Mouse (Mus musculus) right cerebral cortex, postnatal 36 days (tissue): ENCODE results near the gene Lamc2.
"Not testable (repeated sequence)": the region's sequence is repeated elsewhere in the genome, so short reads cannot be mapped to it uniquely, and the experiment has no call there.

ENCODE experiments used
- DNase-seq, 2 experiments: peaks; one replicate each; pipeline ENCODE4 v3.0.0; 2022; ENCODE audit warnings: low spot score in 2 of 2, mixed read lengths in 1 of 2

Gene Lamc2

GRCm38 (mm10) chr1:153095328-153095727 lies 90.9 kb downstream of the Lamc2 start:
- no peak for DNase-seq

DNA sequence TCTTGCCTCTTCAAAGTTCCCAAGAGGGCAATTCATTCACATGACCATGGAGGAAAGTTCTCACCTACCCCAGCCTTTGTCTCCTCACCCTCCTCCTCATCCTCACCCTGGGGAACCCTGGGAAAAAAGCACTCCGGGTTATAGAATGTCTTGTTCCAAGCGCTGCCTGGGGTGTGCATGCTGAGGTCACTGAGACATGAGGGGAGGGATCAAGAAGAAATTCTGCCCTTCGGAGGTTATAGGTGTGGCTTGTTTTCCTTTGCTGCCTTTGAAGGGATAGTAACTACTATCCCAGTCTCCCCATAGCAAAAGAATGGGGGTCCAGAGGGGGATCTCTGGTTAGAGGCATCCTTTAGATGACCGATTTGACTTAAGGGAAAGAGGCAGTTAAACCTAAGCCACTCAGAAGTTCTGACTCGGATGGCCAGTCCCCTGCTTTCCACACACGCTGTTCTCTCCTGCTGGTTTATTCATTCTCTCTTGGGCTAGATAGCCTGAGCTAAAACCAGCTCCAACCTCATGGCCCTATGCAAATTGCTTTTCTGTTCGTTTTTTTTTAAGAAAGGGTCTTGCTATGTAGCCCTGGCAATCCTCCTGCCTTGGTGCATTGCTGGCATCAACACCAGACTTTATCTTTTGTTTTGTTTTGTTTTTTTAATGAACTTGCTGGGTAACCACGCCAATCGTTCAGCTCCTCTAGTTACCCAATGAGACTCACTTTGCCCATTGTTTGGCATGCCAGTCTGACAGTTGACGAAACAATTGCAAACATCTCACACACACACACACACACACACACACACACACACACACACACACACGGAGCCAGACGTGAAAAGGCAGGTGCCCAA lies 91.8 kb downstream of the Lamc2 start:
- no peak for DNase-seq

DNA sequence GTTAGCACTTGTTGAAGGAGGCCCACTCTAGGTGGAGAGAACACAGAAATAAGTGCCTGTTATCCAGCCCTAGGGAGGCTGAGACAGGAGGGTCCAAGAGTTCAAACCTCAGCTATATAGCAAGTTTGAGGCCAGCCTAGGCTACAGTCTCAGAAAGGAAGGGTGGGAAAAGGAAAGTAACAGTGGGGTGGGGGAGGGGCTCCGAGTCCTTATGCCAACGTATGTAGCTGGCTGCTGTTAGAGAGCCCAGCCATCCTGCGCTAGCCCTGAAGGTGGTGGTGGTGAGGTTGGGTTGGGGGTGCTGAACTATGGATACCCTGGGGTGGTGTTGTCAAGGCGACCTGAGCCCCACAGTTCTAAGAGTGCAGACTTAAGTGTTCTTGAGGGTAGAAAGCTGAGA lies 92.7 kb downstream of the Lamc2 start:
- no peak for DNase-seq

GRCm38 (mm10) chr1:153093172-153093571 lies 93.1 kb downstream of the Lamc2 start:
- DNase-seq = no peak

- DNase-seq = peak; percentile 51 to 56
Measured at GRCm38 (mm10) chr1:153092237-153092975, 93.8 kb downstream of the Lamc2 start.

- DNase-seq = no peak
Measured at GRCm38 (mm10) chr1:153091438-153092236, 94.6 kb downstream of the Lamc2 start.

GRCm38 (mm10) chr1:153090807-153091206 lies 95.4 kb downstream of the Lamc2 start:
- DNase-seq = no peak

DNA sequence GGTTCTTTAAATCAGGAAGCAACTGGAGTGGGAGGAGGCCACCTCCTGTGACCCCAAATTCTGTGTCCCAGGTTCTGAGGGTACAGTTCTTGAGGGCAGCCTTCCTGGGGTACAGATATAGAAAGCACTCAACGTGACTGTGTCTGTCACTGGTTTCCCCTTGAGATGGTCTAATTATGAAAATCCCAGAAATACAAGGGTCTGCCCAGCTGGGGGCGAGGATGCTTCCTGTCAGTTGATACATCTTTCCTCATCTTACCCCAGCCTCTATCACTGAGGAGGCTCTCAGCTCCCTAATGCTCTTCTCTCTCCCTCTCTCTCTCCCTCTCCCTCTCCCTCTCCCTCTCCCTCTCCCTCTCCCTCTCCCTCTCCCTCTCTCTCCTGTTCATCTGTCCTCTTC lies 96.2 kb downstream of the Lamc2 start:
- no peak for DNase-seq

DNA sequence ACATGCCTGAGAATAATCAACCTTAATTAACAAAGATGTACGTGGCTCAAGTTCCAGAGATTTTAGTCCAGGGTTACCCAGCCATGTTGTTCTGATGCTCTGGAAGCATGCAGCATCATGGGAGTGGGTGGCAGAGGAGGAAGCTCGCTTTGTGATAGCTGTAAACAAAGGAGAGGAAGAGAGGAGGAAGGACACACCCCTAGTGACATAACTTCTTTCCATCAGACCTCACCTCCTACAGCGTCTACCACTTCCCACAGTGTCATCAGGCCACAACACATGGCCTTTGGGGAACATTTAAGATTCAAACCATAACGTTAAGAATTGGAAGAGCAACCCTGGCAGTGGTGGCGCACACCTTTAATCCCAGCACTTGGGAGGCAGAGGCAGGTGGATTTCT lies 98.5 kb downstream of the Lamc2 start:
- DNase-seq = no peak

GRCm38 (mm10) chr1:153085198-153085597 lies 101.0 kb downstream of the Lamc2 start:
- no peak for DNase-seq

DNA sequence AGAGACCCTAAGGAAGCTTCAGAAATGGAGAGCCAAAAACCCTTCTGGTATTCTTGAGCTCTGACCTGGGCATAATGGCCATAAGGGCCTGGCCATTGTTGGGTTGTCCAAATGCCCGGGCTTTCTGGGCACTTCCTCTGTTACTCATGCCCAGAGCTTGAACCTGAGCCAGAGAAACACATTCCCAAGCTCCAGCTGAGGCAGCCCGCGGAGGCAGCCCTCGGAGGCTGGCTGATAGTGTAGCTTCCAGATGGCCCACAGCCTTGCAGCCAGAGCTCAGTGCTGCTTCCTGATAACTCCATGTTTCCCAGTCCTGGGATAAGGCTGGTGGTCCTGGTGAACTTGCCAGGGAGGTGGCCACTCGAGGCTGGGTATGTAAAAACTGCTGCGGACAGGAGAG lies 102.1 kb downstream of the Lamc2 start:
- DNase-seq = peak in 1 of 2 experiments; percentile 40

DNA sequence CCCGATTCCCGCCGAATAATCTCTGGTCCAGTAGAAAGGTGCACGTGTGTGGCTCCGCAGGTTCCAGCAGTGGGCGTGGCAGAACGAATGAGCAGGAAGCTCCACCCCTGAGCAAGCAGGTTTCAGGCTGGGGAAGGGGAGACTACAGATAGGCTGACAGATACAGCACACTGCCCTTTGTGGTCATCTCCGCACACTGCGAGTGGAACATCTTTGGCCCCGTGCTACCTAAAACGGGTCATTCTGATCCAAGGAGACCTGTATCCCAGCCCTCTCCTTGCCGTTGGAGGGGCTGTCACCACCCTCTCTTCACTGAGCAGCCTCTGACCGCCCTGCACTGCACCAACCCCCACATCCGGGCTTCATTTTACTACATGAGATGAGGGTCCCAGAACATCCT lies 103.0 kb downstream of the Lamc2 start:
- not testable (repeated sequence) for DNase-seq

- DNase-seq = no peak
Measured at GRCm38 (mm10) chr1:153075955-153076354, 110.3 kb downstream of the Lamc2 start.

GRCm38 (mm10) chr1:153075087-153075736 lies 111.0 kb downstream of the Lamc2 start:
- no peak for DNase-seq

DNA sequence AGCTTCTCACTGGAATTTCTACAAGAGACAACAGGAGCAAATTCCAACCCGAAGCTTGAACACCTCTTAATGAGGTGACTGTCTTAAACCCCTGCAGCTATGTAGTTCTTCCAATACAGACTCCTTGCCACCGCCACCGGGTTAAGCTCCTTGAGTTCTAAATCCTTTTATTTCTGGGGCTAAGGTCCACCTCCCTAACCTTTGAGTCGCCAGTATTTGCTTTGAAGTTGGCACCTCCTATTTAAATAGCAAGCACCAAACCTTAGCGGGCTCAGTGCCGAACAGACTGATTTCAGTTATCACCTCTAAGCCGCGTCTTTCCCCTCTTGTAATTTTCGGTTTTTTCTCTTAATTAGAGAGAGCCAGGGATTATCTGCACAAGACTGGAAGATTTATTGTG lies 112.8 kb downstream of the Lamc2 start:
- no peak for DNase-seq
